Mouse (Mus musculus): ENCODE measurements around the gene Tmod1. TPM values are rescaled to one million over a fixed set of nuclear protein-coding genes. Genes with fewer than 3 reads are reported as not detected.

Gene Tmod1
- polyA plus RNA-seq, 1 experiment from 2014 or later, result 2.1 TPM

Other genes starting within 250 kb of the Tmod1 start
- 17.7 and 18.0 TPM in 2 replicates for gene Aldh1b1, start 239.9 kb upstream of the Tmod1 start, polyA plus RNA-seq (2015; fragmentation: Nextera tagmentation; extraction: Ambion mirVana)
- gene Igfbpl1, start 212.0 kb upstream of the Tmod1 start, polyA plus RNA-seq (2015; fragmentation: Nextera tagmentation; extraction: Ambion mirVana), result 50.5 and 67.0 TPM in 2 replicates
- gene Stra6l, start 190.3 kb upstream of the Tmod1 start, polyA plus RNA-seq (2015; fragmentation: Nextera tagmentation; extraction: Ambion mirVana), result 0.82 and 0.92 TPM in 2 replicates
- 0.45 and 0.74 TPM in 2 replicates for gene Ccdc180, start 148.6 kb upstream of the Tmod1 start, polyA plus RNA-seq (2015; fragmentation: Nextera tagmentation; extraction: Ambion mirVana)
- gene Tdrd7, start 73.6 kb upstream of the Tmod1 start, polyA plus RNA-seq (2015; fragmentation: Nextera tagmentation; extraction: Ambion mirVana), result 21.0 and 21.7 TPM in 2 replicates
- 87.5 and 91.0 TPM in 2 replicates for gene Ncbp1, start 99.7 kb downstream of the Tmod1 start, polyA plus RNA-seq (2015; fragmentation: Nextera tagmentation; extraction: Ambion mirVana)
- gene Tstd2, start 99.8 kb downstream of the Tmod1 start, polyA plus RNA-seq (2015; fragmentation: Nextera tagmentation; extraction: Ambion mirVana), result 37.7 and 42.0 TPM in 2 replicates
- 32.8 and 34.2 TPM in 2 replicates for gene Xpa, start 157.4 kb downstream of the Tmod1 start, polyA plus RNA-seq (2015; fragmentation: Nextera tagmentation; extraction: Ambion mirVana)